Mouse (Mus musculus): ENCODE results near the gene Mfsd12. TPM values are rescaled to one million over a fixed set of nuclear protein-coding genes. Genes with fewer than 3 reads are reported as not detected.

The Mfsd12 gene
- total and polyA plus RNA-seq, 3 experiments = 22.5 to 29.0 TPM; not detected in 1

- Histone ChIP-seq H3K9me3 (replicated peaks; ENCODE audit: insufficient read depth, low read length) (no peaks in the 10 kb centered on the region), H3K27ac (ENCODE audit: control insufficient read depth, low read depth, low read length) (no peak overlapping the region), H3K36me3 (ENCODE audit: control insufficient read depth in 1 of 2, insufficient read depth in 2 of 2, low read length in 2 of 2) (peaks cover 0 to under 1% of the 10 kb centered on the region in 2 experiments; a peak in 1 of 4 replicates), H3K79me2 (ENCODE audit: control insufficient read depth, insufficient read depth, low read length, poor library complexity) (no peaks in the 10 kb centered on the region), H3K4me1 (ENCODE audit: control insufficient read depth in 1 of 2, insufficient read depth in 2 of 2, low read length in 2 of 2) (peaks cover 0 to 5% of the 10 kb centered on the region in 2 experiments; a peak in 2 of 4 replicates), H3K27me3 (ENCODE audit: control insufficient read depth in 1 of 2, insufficient read depth in 2 of 2, low read length in 2 of 2) (no peaks in the 10 kb centered on the region), H3K9ac (ENCODE audit: control insufficient read depth, low read depth, low read length, poor library complexity, severe bottlenecking) (no peak overlapping the region), H3K4me3 (ENCODE audit: control insufficient read depth in 1 of 2, insufficient read depth in 1 of 2, low read depth in 2 of 2, low read length in 2 of 2) (no peak overlapping the region)
- no peak for DNase-seq (ENCODE audit: low read depth, low spot score)
- TF ChIP-seq ZKSCAN1 (IDR thresholded peaks at IDR 0.05; ENCODE audit: low read depth, low read length) (peak; percentile 63; the same call in 1 of the 2 replicates), SMC3 (IDR thresholded peaks at IDR 0.05; ENCODE audit: low read depth, low read length) (0 out of 2 replicates have a peak, but pooled peaks have one; percentile 20), MYB (IDR thresholded peaks at IDR 0.05; ENCODE audit: low read depth, low read length) (no peak), KAT2A (conservative IDR thresholded peaks at IDR 0.05; ENCODE audit: low read depth, low read length) (no peak), TBP (IDR thresholded peaks at IDR 0.05; ENCODE audit: low read depth, low read length) (no peak), CTCF (IDR thresholded peaks at IDR 0.05 in 2 of 3, conservative IDR thresholded peaks at IDR 0.05 in 1 of 3; ENCODE audit: control insufficient read depth in 1 of 3, insufficient read depth in 1 of 3, low read depth in 2 of 3, low read length in 3 of 3, poor library complexity in 1 of 3, severe bottlenecking in 1 of 3) (peak in 2 of 3 experiments; percentile 10 to 31; a peak in 3 of 6 replicates), JUND (IDR thresholded peaks at IDR 0.05; ENCODE audit: low read depth, low read length) (no peak), HCFC1 (IDR thresholded peaks at IDR 0.05; ENCODE audit: low read depth, low read length) (no peak)
Observed at GRCm38 (mm10) chr10:81413310-81414261, 56.3 kb downstream of the Mfsd12 start.

- TF ChIP-seq MAX (IDR thresholded peaks at IDR 0.05; ENCODE audit: low read length) (no peak), ZC3H11A (IDR thresholded peaks at IDR 0.05; ENCODE audit: low read depth, low read length) (no peak), CHD1 (IDR thresholded peaks at IDR 0.05; ENCODE audit: low read depth, low read length) (no peak), POLR2AphosphoS2 (IDR thresholded peaks at IDR 0.05; ENCODE audit: low read length) (no peak), ETS1 (IDR thresholded peaks at IDR 0.05; ENCODE audit: low read depth, low read length) (no peak), CTCF (IDR thresholded peaks at IDR 0.05 in 2 of 3, conservative IDR thresholded peaks at IDR 0.05 in 1 of 3; ENCODE audit: control insufficient read depth in 1 of 3, insufficient read depth in 1 of 3, low read depth in 2 of 3, low read length in 3 of 3, poor library complexity in 1 of 3, severe bottlenecking in 1 of 3) (no peak), SMC3 (IDR thresholded peaks at IDR 0.05; ENCODE audit: low read depth, low read length) (no peak)
- no peak for DNase-seq (ENCODE audit: low read depth, low spot score)
- no peaks in the 10 kb centered on the region for H3K36me3 ChIP-seq (ENCODE audit: control insufficient read depth in 1 of 2, insufficient read depth in 2 of 2, low read length in 2 of 2)
- H3K4me3 ChIP-seq (ENCODE audit: control insufficient read depth in 1 of 2, insufficient read depth in 1 of 2, low read depth in 2 of 2, low read length in 2 of 2) = no peak overlapping the region
- H3K9ac ChIP-seq (ENCODE audit: control insufficient read depth, low read depth, low read length, poor library complexity, severe bottlenecking) = no peak overlapping the region
- H3K9me3 ChIP-seq (replicated peaks; ENCODE audit: insufficient read depth, low read length) = no peaks in the 10 kb centered on the region
- H3K27ac ChIP-seq (ENCODE audit: control insufficient read depth, low read depth, low read length) = no peak overlapping the region
- H3K4me1 ChIP-seq (ENCODE audit: control insufficient read depth in 1 of 2, insufficient read depth in 2 of 2, low read length in 2 of 2) = no peaks in the 10 kb centered on the region
- no peaks in the 10 kb centered on the region for H3K27me3 ChIP-seq (ENCODE audit: control insufficient read depth in 1 of 2, insufficient read depth in 2 of 2, low read length in 2 of 2)
- no peaks in the 10 kb centered on the region for H3K79me2 ChIP-seq (ENCODE audit: control insufficient read depth, insufficient read depth, low read length, poor library complexity)
Observed at GRCm38 (mm10) chr10:81414682-81415081, 57.4 kb downstream of the Mfsd12 start.

All from MEL (cell line).